Mouse (Mus musculus): ENCODE measurements around the gene Ntn3. TPM values are rescaled to one million over a fixed set of nuclear protein-coding genes. Genes with fewer than 3 reads are reported as not detected.

The Ntn3 gene
- total RNA-seq, 2 experiments from 2014 or later: 10.5 to 11.5 TPM

DNA sequence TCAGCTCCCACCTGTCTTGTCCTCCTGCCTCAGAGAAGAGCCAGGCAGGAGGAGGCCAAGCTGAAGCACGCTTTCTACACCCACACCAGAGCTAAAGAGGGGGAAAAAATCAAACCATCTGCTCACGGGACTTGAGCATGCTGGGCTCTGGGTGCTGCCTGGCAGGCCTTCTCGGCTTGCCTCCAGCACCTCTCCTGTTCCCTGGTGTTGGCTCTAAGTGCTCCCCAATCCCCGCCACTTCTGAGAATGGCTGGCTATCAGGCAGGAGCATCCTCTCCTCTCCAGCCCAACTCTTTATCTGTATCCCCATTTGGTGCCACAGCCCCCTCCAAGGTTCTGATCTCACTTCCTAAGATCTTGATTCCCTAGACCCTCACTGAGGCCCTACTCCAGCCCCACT lies 10.1 kb downstream of the Ntn3 start:
- Histone ChIP-seq H3K27ac (peak overlapping the region; percentile 84), H3K4me3 (no peak overlapping the region)
- TF ChIP-seq CTCF (IDR thresholded peaks at IDR 0.05): no peak
- intact Hi-C loops (cut with DNase I): no loop called here
- DNase-seq (ENCODE audit: extremely low spot score in 1 of 2, low spot score in 2 of 2): peak; percentile 38 to 67

GRCm38 (mm10) chr17:24197032-24197824 lies 12.1 kb downstream of the Ntn3 start:
- peak in 1 of 2 experiments; percentile 39 for DNase-seq (ENCODE audit: extremely low spot score in 1 of 2, low spot score in 2 of 2)
- H3K4me3 ChIP-seq: no peak overlapping the region
- intact Hi-C loops (cut with DNase I): no loop called here
- TF ChIP-seq CTCF (IDR thresholded peaks at IDR 0.05): no peak
- H3K27ac ChIP-seq: peak overlapping the region; percentile 84; the same call in 1 of the 2 replicates

- intact Hi-C loops (cut with DNase I): no loop called here
- Histone ChIP-seq H3K27ac (no peak overlapping the region), H3K4me3 (no peak overlapping the region)
- no peak for TF ChIP-seq CTCF (IDR thresholded peaks at IDR 0.05)
- DNase-seq (ENCODE audit: extremely low spot score in 1 of 2, low spot score in 2 of 2): no peak
Measured at GRCm38 (mm10) chr17:24195349-24195748, 14.0 kb downstream of the Ntn3 start.

- Histone ChIP-seq H3K4me3 (no peak overlapping the region), H3K27ac (no peak overlapping the region)
- no peak for TF ChIP-seq CTCF (IDR thresholded peaks at IDR 0.05)
- DNase-seq (ENCODE audit: extremely low spot score in 1 of 2, low spot score in 2 of 2): no peak
- intact Hi-C loops (cut with DNase I): no loop called here
Measured at GRCm38 (mm10) chr17:24193769-24194168, 15.6 kb downstream of the Ntn3 start.

DNA sequence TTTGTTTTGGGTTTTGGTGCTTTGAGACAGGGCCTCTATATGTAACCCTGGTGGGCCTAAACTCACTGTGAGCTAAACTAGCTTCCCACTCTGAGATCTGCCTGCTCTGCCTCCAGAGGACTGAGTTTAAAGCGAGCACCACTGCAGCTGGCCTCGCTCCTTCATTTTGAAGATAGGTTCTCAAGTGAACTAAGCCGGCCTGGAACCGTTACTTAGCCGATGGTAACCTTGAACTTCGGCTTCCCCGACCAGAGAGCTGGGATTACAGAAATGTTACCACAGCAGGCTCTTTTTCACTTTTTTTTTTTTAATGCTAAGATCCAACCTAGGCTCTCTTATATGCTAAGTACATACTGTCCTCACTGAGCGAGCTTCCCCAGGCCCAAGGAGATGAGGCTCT lies 16.1 kb downstream of the Ntn3 start:
- H3K27ac ChIP-seq: no peak overlapping the region
- intact Hi-C loops (cut with DNase I): no loop called here
- H3K4me3 ChIP-seq: no peak overlapping the region
- no peak for DNase-seq (ENCODE audit: extremely low spot score in 1 of 2, low spot score in 2 of 2)
- TF ChIP-seq CTCF (IDR thresholded peaks at IDR 0.05): no peak

DNA sequence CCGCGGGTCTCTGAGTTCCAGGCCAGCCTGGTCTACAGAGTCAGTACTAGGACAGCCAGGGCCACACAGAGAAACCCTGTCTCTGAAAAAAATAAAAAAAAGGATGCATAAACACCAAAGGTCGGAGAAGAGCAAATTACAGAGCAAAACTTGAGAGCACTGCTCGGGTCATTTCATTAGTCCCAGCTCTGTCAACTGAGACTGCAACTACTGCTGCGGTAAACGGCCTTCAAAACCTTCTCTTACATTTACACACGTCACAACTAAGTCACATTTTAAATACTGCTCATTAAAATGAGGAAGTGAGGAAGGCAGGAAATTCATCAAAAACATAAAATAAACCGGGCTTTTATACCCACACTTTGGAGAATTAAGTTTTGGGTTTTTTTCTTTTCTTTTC lies 16.5 kb downstream of the Ntn3 start:
- Histone ChIP-seq H3K27ac (no peak overlapping the region), H3K4me3 (no peak overlapping the region)
- no peak for DNase-seq (ENCODE audit: extremely low spot score in 1 of 2, low spot score in 2 of 2)
- TF ChIP-seq CTCF (IDR thresholded peaks at IDR 0.05): no peak
- intact Hi-C loops (cut with DNase I): no loop called here

DNA sequence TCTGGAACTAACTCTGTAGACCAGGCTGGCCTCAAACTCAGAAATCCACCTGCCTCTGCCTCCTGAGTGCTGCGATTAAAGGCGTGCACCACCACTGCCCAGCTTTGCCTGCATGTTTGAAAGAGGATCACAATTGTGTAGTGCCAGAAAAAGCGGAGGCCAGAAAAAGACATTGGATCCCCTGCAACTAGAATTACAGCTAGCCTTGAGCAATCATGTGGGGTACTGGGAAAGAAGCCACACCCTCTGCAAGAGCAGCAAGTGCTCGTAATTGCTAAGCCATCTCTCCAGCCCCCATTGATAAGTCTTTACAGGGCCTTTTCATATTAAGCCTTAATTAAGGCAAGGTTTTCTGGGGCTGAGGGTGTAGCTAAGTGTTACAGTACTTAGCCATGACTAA lies 17.9 kb downstream of the Ntn3 start:
- no peak overlapping the region; the same call in 1 of the 2 replicates for H3K27ac ChIP-seq
- DNase-seq (ENCODE audit: extremely low spot score in 1 of 2, low spot score in 2 of 2): no peak
- no peak overlapping the region for H3K4me3 ChIP-seq
- intact Hi-C loops (cut with DNase I): no loop called here
- no peak for TF ChIP-seq CTCF (IDR thresholded peaks at IDR 0.05)

DNA sequence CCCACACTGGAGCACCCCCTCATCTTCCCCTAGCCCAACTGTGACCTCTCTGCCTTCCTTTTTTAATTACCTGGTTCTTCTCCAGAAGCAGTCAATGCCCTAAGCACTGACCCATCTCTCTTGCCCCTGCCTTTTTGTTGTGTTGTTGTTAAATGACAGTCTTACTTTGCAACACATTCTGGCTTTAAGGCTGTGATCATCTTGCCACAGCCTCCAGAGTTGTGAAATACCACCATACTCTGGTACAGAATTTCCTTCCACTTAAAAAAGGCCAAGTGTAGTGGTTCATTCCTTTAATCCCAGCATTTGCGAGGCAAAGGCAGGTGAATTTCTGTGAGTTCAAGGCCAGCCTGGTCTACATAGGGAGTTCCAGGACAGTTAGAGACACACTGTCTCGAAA lies 18.4 kb downstream of the Ntn3 start:
- Histone ChIP-seq H3K27ac (no peak overlapping the region), H3K4me3 (no peak overlapping the region)
- DNase-seq (ENCODE audit: extremely low spot score in 1 of 2, low spot score in 2 of 2): no peak
- no peak for TF ChIP-seq CTCF (IDR thresholded peaks at IDR 0.05)
- intact Hi-C loops (cut with DNase I): no loop called here

- H3K4me3 ChIP-seq: no peak overlapping the region
Measured at GRCm38 (mm10) chr17:24174259-24174658, 35.1 kb downstream of the Ntn3 start.

DNA sequence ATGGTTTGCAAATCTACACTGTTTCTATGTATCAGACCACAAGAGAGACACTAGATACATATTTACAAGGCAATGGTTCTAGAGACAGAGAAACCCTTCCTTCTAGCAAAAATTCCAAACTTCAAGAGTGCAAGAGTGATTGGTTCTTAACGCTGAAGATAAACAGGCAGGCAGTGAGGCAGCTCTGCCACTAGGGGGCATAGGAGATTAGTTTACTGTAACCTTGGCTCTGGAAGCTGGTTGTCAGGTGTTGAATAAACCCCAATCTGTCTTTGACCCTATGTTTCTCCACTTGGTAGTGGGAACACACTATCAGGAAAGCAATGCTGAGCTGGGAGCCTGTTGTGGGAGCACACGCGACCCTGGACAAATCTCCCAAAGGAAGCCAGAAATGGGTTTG lies 35.9 kb downstream of the Ntn3 start:
- peak; percentile 94 for TF ChIP-seq CTCF (IDR thresholded peaks at IDR 0.05)
- peak; percentile 54 to 64 for DNase-seq (ENCODE audit: extremely low spot score in 1 of 2, low spot score in 2 of 2)
- no peak overlapping the region for H3K4me3 ChIP-seq
- H3K27ac ChIP-seq: no peak overlapping the region
- intact Hi-C loops (cut with DNase I): loop anchor here (2.0 to 5.0 kb wide), 4 partner anchors 133 to 239 kb away; partner anchors contain the start of genes Abca17, Abca3 and Rnps1

More at GRCm38 (mm10) chr17:24174259-24174658, 35.1 kb downstream of the Ntn3 start:
- no peak for DNase-seq (ENCODE audit: extremely low spot score in 1 of 2, low spot score in 2 of 2)
- no peak overlapping the region for H3K27ac ChIP-seq
- intact Hi-C loops (cut with DNase I): loop anchor here (5.0 kb wide), 3 partner anchors 178 to 238 kb away; partner anchors contain the start of genes Abca17, Abca3 and Rnps1
- TF ChIP-seq CTCF (IDR thresholded peaks at IDR 0.05): no peak

DNA sequence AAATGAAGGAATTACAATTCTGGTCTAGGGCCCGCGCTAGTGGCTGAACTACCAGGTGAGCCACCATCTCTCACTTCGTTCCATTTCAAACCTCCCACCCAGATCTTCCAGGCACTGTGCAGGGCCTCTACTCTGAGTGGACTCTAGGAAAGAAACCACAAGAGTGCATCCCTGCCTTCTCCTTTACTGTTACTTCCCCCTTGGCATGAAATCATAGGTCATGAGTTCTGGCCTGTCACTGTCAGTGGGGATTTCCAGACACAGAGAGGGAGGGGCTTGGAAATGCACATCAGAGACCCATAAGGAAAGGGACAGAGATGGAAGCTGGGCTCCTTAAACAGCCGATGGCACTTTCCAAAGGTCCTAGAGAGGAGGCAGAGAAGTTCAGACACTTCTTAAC lies 37.6 kb downstream of the Ntn3 start:
- Histone ChIP-seq H3K27ac (no peak overlapping the region), H3K4me3 (no peak overlapping the region)
- intact Hi-C loops (cut with DNase I): loop anchor here (2.0 to 5.0 kb wide), 4 partner anchors 135 to 241 kb away; partner anchors contain the start of genes Abca17, Abca3 and Rnps1
- no peak for DNase-seq (ENCODE audit: extremely low spot score in 1 of 2, low spot score in 2 of 2)
- TF ChIP-seq CTCF (IDR thresholded peaks at IDR 0.05): no peak

GRCm38 (mm10) chr17:24170729-24171128 lies 38.6 kb downstream of the Ntn3 start:
- no peak for DNase-seq (ENCODE audit: extremely low spot score in 1 of 2, low spot score in 2 of 2)
- no peak for TF ChIP-seq CTCF (IDR thresholded peaks at IDR 0.05)
- peak overlapping the region; percentile 100 for H3K27ac ChIP-seq
- no peak overlapping the region for H3K4me3 ChIP-seq
- intact Hi-C loops (cut with DNase I): loop anchor here (5.0 kb wide), 3 partner anchors 182 to 242 kb away; partner anchors contain the start of genes Abca17, Abca3 and Rnps1

Data from left cerebral cortex, adult 2 months (tissue).